Mouse (Mus musculus) kidney, adult 2 months (tissue): ENCODE data around the gene Prkar1a. TPM values are rescaled to one million over a fixed set of nuclear protein-coding genes. Genes with fewer than 3 reads are reported as not detected.

Source experiments
- DNase-seq: peaks from one replicate; pipeline ENCODE4 v3.0.0; 2021
- H3K27ac ChIP-seq: fragments of 200-500 bp; 2 replicates; pipeline ENCODE4 v1.5.1; 2012; ENCODE audit warnings: low read depth, low read length, control low read depth, inconsistent platforms; ENCODE audit not compliant: insufficient read depth
- H3K27me3 ChIP-seq: fragments of 200-500 bp; replicated peaks from 2 replicates; pipeline ENCODE4 v1.6.1; 2012; ENCODE audit warnings: mild to moderate bottlenecking, moderate library complexity, low read length, inconsistent platforms; ENCODE audit not compliant: control insufficient read depth, insufficient read depth
- H3K36me3 ChIP-seq: fragments of 200-500 bp; 2 replicates; pipeline ENCODE4 v1.6.1; 2012; ENCODE audit warnings: mild to moderate bottlenecking, moderate library complexity, low read length, inconsistent platforms; ENCODE audit not compliant: control insufficient read depth, insufficient read depth
- H3K4me1 ChIP-seq: fragments of 200-500 bp; 2 replicates; pipeline ENCODE4 v1.6.1; 2011; ENCODE audit warnings: low read length; ENCODE audit not compliant: control insufficient read depth, insufficient read depth
- H3K4me3 ChIP-seq: fragments of 200-500 bp; 2 replicates; pipeline ENCODE4 v1.5.1; 2011; ENCODE audit warnings: mild to moderate bottlenecking, low read depth, low read length, control low read depth; ENCODE audit not compliant: insufficient read depth
- CTCF ChIP-seq: fragments of 200-500 bp; conservative IDR thresholded peaks from 2 replicates; pipeline ENCODE4 v1.5.1; 2011; ENCODE audit warnings: low read depth, mild to moderate bottlenecking, control low read depth, low read length, moderate library complexity, mixed read lengths; ENCODE audit not compliant: insufficient read depth, insufficient read length
- POLR2A ChIP-seq: fragments of 200-500 bp; IDR thresholded peaks from one replicate; pipeline ENCODE4 v1.6.1; 2011; ENCODE audit warnings: low read depth, low read length, control low read depth
- WGBS: fragments of 180-500 bp; shearing (Covaris S2); methylation state at CpG from one replicate; pipeline ENCODE4 v1.1.7; 2018; 5-methylcytosine and 5-hydroxymethylcytosine counted together
- polyA plus RNA-seq: library from polyadenylated mRNA; depleted of rRNA; stranded (reverse); fragments of >200 nt; gene quantifications from 2 replicates; pipeline ENCODE4 v1.2.3, GENCODE M21; 2012

Prkar1a gene
- polyA plus RNA-seq, 1 experiment = 102 TPM

DNA sequence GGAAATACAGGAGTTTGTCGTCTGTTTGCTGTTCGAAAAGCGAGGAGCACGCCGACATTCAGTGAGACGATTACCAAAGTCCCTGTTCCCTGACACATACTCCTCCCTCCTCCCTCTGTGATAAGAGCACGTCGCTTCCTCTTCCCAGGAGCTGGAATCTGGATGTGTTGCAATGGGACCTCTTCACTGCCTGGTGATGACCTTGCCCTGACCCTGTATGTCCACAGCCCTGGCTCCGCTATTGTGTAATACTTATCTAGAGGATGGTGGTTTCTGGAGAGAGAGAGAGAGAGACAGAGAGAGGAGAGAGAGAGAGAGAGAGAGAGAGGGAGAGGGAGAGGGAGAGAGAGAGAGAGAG, 56.8 kb downstream of the Prkar1a start:
- TF ChIP-seq CTCF (no peak), POLR2A (no peak)
- Histone ChIP-seq H3K4me3 (no peak overlapping the region), H3K27me3 (no peaks in the 10 kb centered on the region), H3K36me3 (no peaks in the 10 kb centered on the region), H3K27ac (no peak overlapping the region), H3K4me1 (peaks cover 15% of the 10 kb centered on the region)
- WGBS = 31% methylated on average over 9 of the region's 9 CpGs
- peak; percentile 70 for DNase-seq

GRCm38 (mm10) chr11:109706586-109706985, 57.4 kb downstream of the Prkar1a start:
- no peaks in the 10 kb centered on the region for H3K27me3 ChIP-seq
- no peak for TF ChIP-seq POLR2A
- no peak for TF ChIP-seq CTCF
- no peak overlapping the region for H3K4me3 ChIP-seq
- DNase-seq = no peak
- 83% methylated on average over 4 of the region's 4 CpGs for WGBS
- peaks cover 10% of the 10 kb centered on the region; the same call in 1 of the 2 replicates for H3K4me1 ChIP-seq
- H3K36me3 ChIP-seq = no peaks in the 10 kb centered on the region
- H3K27ac ChIP-seq = no peak overlapping the region

DNA sequence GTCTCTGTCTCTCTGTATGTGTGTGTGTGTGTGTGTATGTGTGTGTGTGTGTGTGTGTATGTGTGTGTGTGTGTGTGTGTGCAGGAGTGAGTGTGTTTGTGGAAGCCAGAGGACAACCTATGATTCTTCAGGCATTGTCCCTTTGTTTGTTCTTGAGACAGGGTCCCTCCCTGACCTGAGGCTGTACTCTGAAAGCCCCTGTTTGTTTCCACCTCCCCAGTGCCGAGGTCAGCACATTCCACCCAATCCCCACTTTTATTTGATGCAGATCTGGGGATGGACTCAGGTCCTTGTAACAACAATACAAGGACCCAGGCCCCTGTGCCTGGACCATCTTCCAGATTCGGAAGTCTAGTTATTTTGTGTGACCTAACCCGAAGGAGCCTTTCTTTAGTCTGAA, 58.2 kb downstream of the Prkar1a start:
- H3K27ac ChIP-seq = no peak overlapping the region
- WGBS = 84% methylated on average over 3 of the region's 3 CpGs

GRCm38 (mm10) chr11:109708786-109709185, 59.6 kb downstream of the Prkar1a start:
- no peak for DNase-seq
- no peaks in the 10 kb centered on the region for H3K27me3 ChIP-seq
- 96% methylated on average over 4 of the region's 4 CpGs for WGBS
- H3K27ac ChIP-seq = no peak overlapping the region
- no peak overlapping the region for H3K4me3 ChIP-seq
- TF ChIP-seq CTCF = no peak
- TF ChIP-seq POLR2A = no peak
- H3K4me1 ChIP-seq = peaks cover 3% of the 10 kb centered on the region; the same call in 1 of the 2 replicates
- no peaks in the 10 kb centered on the region for H3K36me3 ChIP-seq

More for the DNA sequence above, 58.2 kb downstream of the Prkar1a start:
- Histone ChIP-seq H3K4me3 (no peak overlapping the region), H3K36me3 (no peaks in the 10 kb centered on the region), H3K4me1 (peaks cover 4% of the 10 kb centered on the region; the same call in 1 of the 2 replicates), H3K27me3 (no peaks in the 10 kb centered on the region)
- no peak for DNase-seq
- TF ChIP-seq CTCF (no peak), POLR2A (no peak)

DNA sequence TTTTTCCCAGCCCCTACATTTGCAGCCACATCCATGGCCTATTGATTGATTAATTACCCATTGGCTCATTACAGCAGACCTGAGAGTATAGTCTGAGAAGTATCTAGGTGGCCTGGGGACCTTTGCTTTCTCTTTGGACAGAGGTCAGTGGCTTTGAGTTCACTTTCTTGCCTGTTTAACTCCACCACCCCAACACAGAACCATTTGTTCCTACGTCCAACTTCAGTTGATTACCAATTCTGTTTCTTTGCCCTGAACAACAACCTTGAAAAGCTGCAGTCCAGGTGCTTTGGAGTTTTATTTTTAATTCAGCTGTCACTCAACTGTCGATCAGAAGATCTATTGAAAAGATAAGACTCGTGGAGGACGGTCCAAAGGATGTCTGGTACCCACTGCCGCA, 60.3 kb downstream of the Prkar1a start:
- Histone ChIP-seq H3K36me3 (no peaks in the 10 kb centered on the region), H3K4me3 (no peak overlapping the region), H3K4me1 (no peaks in the 10 kb centered on the region; the same call in 1 of the 2 replicates), H3K27me3 (no peaks in the 10 kb centered on the region), H3K27ac (no peak overlapping the region)
- 90% methylated on average over 5 of the region's 5 CpGs for WGBS
- no peak for DNase-seq
- TF ChIP-seq CTCF (no peak), POLR2A (no peak)

DNA sequence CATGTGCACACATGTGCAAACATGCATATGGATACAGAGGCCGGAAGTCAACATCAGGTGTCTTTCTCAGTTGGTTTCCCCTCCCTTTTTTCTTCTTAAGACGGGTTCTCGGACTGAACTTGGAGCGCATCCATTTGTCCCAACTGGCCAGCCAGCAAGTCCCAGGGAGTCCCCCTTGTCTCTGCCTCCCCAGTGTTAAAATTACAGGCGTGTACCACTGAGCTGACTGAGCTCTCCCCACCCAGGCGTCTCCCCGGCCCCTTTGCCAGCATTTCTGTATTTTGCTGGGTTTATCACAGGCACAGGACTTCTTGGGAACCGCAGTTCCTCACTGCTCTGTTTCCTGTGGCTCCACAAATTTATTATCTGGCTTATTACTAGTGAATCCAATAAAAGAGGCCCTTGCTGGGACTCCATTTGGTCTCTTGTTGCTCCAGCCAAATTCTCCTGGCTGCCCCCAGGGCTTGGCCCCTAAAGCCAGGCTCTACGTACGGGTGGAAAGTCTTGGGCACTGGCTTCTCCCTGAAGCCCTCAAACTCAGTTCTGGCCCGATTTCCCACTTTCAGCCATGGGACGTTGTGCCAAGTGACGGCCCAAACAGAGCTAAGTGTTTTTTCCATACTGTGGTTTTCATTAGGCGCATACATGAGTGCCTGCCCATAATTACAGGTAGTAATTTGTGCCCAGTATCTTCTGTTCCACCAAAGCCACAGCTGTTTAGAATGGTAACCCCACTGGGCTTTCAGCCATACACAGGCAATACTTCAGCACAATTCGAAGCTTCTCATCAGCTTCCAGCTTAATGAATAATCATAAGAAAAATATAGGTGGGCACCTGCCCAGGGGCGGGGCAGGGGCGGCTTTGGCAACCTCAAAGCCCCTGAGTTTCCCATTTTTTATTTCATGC, 65.4 kb downstream of the Prkar1a start:
- Histone ChIP-seq H3K4me1 (no peaks in the 10 kb centered on the region; the same call in 1 of the 2 replicates), H3K27me3 (no peaks in the 10 kb centered on the region), H3K4me3 (no peak overlapping the region), H3K36me3 (no peaks in the 10 kb centered on the region), H3K27ac (no peak overlapping the region)
- no peak for TF ChIP-seq POLR2A
- TF ChIP-seq CTCF = no peak
- no peak for DNase-seq
- WGBS = 82% methylated on average over 17 of the region's 17 CpGs

DNA sequence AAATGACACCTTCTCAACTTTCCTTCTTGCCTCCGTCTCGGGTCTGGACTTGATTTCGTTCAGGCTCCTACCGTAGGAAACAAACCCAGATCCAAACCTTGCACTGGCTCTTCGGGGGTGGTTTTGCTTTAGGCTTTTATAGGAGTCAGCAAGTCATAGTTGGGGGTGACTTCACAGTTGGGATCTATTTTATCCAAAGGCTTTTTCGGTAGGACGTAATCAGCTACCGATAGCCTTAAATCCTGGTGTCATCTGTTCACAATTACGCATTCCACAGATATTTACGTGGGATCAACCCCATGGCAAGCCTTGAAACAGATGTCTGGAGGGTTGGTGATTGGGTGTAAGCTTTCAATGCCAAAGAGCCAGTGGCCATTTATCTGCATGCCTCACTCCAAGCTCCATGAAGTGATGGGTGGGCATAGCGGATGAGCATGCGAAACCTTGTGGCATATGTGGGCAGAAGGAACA, 66.1 kb downstream of the Prkar1a start:
- WGBS = 96% methylated on average over 12 of the region's 12 CpGs
- H3K27ac ChIP-seq = no peak overlapping the region
- no peak for DNase-seq
- no peaks in the 10 kb centered on the region for H3K27me3 ChIP-seq
- TF ChIP-seq POLR2A (no peak), CTCF (no peak)
- H3K4me1 ChIP-seq = no peaks in the 10 kb centered on the region; the same call in 1 of the 2 replicates
- no peak overlapping the region for H3K4me3 ChIP-seq
- no peaks in the 10 kb centered on the region for H3K36me3 ChIP-seq
